Mouse (Mus musculus): ENCODE measurements around the gene Scly. TPM values are rescaled to one million over a fixed set of nuclear protein-coding genes. Genes with fewer than 3 reads are reported as not detected.
A peak's percentile ranks its signal among the peaks of the same experiment; 100 is the strongest.

Scly gene
- polyA plus RNA-seq, 1 experiment = 26.7 TPM

DNA sequence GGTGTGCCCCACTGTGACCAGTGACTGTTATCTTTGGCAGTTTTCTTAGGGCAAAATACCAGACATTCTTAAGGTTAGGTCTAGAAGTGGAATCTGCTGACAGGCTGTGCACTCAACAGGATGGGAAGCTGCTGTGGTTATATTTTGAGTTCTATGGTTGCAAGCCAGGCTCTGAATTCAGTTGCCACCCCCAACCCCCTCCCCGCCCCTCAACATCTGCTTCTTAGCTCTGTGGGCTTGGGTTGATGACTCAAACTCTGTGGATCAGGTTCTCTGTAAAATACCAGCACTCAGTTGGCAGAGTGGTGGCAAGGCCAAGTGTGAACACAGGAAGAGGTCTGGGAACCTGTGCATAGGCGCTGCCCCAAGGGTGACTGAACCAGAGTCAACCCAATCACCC lies 54.1 kb downstream of the Scly start:
- no peak for TF ChIP-seq CTCF (IDR thresholded peaks at IDR 0.05; ENCODE audit: control insufficient read depth, insufficient read depth, low read length)
- no peak for TF ChIP-seq POLR2A (IDR thresholded peaks at IDR 0.05; ENCODE audit: borderline replicate concordance, control insufficient read depth, low read depth, low read length)
- no peaks in the 10 kb centered on the region for H3K4me1 ChIP-seq (ENCODE audit: control insufficient read depth, insufficient read depth, low read length)
- WGBS = 71% methylated on average over 2 of the region's 2 CpGs
- no peak overlapping the region for H3K27ac ChIP-seq (ENCODE audit: control insufficient read depth, insufficient read depth, low read depth, low read length, poor library complexity)
- no peak overlapping the region for H3K4me3 ChIP-seq (replicated peaks; ENCODE audit: control insufficient read depth, low read depth, low read length)

DNA sequence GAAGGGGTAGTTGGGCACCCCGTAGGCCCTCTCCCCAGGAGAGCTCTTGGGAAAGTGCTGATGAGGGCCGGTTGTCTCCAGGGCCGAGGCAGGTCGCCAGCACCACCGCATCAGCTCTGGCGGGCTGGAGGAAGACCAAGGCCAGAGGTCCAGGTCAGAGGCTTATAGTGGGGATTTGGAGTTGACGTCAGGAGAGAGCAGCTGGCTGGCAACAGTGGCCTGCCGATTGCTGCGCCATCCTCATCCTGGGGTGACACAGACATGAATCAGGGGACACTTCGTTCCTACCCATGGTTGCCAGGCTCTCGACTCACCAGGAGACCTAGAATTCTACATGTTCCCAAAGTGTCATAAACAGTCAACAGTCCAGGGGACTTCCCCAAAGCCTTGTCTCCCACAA lies 58.0 kb downstream of the Scly start:
- 80% methylated on average over 11 of the region's 11 CpGs for WGBS
- no peaks in the 10 kb centered on the region for H3K4me1 ChIP-seq (ENCODE audit: control insufficient read depth, insufficient read depth, low read length)
- no peak overlapping the region for H3K4me3 ChIP-seq (replicated peaks; ENCODE audit: control insufficient read depth, low read depth, low read length)
- no peak overlapping the region; the same call in 1 of the 2 replicates for H3K27ac ChIP-seq (ENCODE audit: control insufficient read depth, insufficient read depth, low read depth, low read length, poor library complexity)
- no peak for TF ChIP-seq POLR2A (IDR thresholded peaks at IDR 0.05; ENCODE audit: borderline replicate concordance, control insufficient read depth, low read depth, low read length)
- no peak for TF ChIP-seq CTCF (IDR thresholded peaks at IDR 0.05; ENCODE audit: control insufficient read depth, insufficient read depth, low read length)

DNA sequence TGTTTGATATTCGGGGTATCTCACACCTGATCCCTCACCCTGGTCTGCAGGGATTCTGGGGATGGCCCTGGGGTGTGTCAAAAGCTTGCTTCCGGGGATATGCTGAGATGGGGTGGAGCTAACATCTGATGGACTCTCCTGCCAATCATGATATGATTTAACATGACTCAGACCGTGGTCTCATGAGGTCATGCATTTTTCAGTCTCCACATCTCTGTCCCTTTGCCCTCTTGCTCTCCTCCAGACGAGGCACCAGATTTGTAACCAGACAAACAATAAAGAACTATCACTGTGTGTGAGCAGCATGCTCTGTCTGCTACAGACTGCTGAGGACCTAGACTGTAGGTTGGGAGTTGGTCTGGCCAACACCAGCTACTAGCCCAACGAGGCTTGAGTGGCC lies 64.0 kb downstream of the Scly start:
- H3K4me3 ChIP-seq (replicated peaks; ENCODE audit: control insufficient read depth, low read depth, low read length) = no peak overlapping the region
- H3K4me1 ChIP-seq (ENCODE audit: control insufficient read depth, insufficient read depth, low read length) = no peaks in the 10 kb centered on the region
- TF ChIP-seq POLR2A (IDR thresholded peaks at IDR 0.05; ENCODE audit: borderline replicate concordance, control insufficient read depth, low read depth, low read length) = no peak
- TF ChIP-seq CTCF (IDR thresholded peaks at IDR 0.05; ENCODE audit: control insufficient read depth, insufficient read depth, low read length) = no peak
- 76% methylated on average over 5 of the region's 5 CpGs for WGBS
- no peak overlapping the region for H3K27ac ChIP-seq (ENCODE audit: control insufficient read depth, insufficient read depth, low read depth, low read length, poor library complexity)

DNA sequence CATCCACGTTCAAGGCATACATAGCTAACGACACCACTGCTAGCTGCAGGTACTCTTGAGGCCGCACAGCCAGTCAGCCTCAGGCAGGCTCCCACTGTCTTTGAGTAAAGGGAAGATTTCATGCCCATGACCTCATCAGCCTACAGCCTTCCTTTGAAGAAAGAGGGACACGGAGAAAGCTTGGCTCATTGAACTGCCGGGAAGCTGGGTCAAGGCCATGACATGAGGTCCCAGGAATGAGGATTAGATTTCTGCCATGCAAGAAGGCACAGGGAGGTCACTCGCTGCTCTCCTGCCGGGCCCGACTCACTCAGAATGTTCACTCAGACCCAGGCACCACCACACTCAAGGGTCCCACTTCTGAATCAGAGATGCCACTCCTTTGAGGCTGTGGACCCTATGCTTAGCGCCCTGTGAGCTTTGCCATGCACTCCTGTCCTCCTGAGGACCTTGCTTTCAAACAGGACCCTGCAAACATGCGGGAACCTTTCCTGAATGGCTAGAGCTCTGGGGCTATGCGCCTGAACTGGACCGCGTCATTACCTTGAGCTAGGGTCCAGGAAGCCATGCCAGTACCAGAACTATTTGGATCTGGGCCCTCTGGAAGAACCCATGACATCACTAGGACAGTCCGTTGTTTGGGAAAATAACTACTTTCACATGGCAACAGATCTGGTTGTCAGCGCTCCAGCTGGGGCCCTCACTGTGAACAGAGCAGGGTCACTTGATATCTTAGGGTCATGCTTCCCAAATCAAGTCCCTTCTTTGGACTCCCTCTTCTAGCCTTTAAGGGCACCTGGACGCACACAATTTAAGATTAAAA lies 66.9 kb downstream of the Scly start:
- Histone ChIP-seq H3K27ac (ENCODE audit: control insufficient read depth, insufficient read depth, low read depth, low read length, poor library complexity) (no peak overlapping the region), H3K4me1 (ENCODE audit: control insufficient read depth, insufficient read depth, low read length) (no peaks in the 10 kb centered on the region), H3K4me3 (replicated peaks; ENCODE audit: control insufficient read depth, low read depth, low read length) (no peak overlapping the region)
- TF ChIP-seq POLR2A (IDR thresholded peaks at IDR 0.05; ENCODE audit: borderline replicate concordance, control insufficient read depth, low read depth, low read length) (no peak), CTCF (IDR thresholded peaks at IDR 0.05; ENCODE audit: control insufficient read depth, insufficient read depth, low read length) (no peak)
- 91% methylated on average over 16 of the region's 16 CpGs for WGBS

DNA sequence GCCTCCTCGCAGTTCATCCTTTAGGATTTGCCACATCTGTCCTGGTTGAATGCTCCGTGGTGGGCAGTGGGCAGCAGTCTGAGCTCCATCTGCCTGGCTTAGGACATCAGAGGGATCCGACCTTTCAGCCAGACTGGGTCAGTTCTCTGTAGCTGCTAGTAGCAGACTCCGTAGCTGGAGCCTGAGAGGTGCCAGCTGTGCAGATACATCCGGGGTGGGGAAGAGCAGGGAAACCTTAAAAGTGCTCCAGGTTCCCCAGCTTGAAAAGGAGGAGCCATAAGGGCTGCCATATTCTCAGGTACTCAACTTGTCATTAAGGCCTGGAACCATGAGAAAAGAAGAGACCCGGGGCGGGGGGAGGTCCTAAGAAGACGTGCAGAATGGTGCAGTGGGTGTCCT lies 67.7 kb downstream of the Scly start:
- H3K27ac ChIP-seq (ENCODE audit: control insufficient read depth, insufficient read depth, low read depth, low read length, poor library complexity) = no peak overlapping the region
- no peaks in the 10 kb centered on the region for H3K4me1 ChIP-seq (ENCODE audit: control insufficient read depth, insufficient read depth, low read length)
- no peak overlapping the region for H3K4me3 ChIP-seq (replicated peaks; ENCODE audit: control insufficient read depth, low read depth, low read length)
- 45% methylated on average over 8 of the region's 8 CpGs for WGBS
- TF ChIP-seq CTCF (IDR thresholded peaks at IDR 0.05; ENCODE audit: control insufficient read depth, insufficient read depth, low read length) (no peak), POLR2A (IDR thresholded peaks at IDR 0.05; ENCODE audit: borderline replicate concordance, control insufficient read depth, low read depth, low read length) (no peak)

DNA sequence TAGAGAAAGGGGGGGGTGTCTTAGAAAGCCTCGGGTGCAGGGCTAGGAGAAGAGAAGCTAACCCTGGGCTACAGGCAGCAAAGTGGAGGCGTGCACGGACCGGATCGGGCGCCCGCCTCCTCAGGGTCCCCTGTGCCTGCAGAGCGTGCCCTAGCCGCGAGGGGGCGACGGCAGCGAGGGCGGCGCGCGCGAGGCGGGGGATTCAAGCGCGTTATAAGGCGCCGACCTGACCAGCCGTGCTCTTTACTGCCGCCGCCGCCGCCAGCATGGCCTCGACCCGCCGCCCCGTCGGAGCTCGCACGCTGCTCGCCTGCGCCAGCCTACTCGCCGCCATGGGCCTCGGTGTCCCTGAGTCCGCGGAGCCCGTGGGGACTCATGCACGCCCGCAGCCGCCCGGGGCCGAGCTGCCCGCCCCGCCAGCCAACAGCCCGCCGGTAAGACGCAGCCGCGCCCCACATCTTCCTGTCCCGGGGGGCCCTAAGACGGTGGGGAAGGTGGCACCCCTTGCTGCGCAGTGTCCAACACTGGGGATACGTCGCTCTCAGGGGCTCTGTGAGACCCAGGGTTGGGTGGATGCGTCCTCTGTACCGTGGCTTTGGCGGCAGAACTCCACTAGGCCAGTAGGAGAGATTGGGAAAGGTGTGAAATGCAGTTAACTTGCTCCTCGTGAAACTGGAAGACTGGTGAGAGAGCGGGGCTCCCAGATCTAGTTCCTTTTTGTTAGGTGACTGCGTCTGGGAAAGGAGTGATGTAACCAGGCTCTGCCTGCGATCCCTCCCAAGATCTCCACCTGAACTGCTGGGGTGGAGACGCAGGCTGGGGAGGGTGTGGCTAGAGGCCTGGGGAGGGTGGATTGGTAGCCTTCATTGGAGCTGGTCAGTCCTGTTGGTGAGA lies 68.3 kb downstream of the Scly start, which contains the start of gene Erfe:
Gene Erfe (plus strand): TSS at position 216 of the 894 bp plus-strand sequence.
- Histone ChIP-seq H3K27ac (ENCODE audit: control insufficient read depth, insufficient read depth, low read depth, low read length, poor library complexity) (no peak within 1 kb of the TSS), H3K4me3 (replicated peaks; ENCODE audit: control insufficient read depth, low read depth, low read length) (peak within 1 kb of the TSS; percentile 52), H3K4me1 (ENCODE audit: control insufficient read depth, insufficient read depth, low read length) (no peaks in the 10 kb centered on the region)
- TF ChIP-seq CTCF (IDR thresholded peaks at IDR 0.05; ENCODE audit: control insufficient read depth, insufficient read depth, low read length) = peak; percentile 79
- TF ChIP-seq POLR2A (IDR thresholded peaks at IDR 0.05; ENCODE audit: borderline replicate concordance, control insufficient read depth, low read depth, low read length) = peak; percentile 14; the same call in 1 of the 2 replicates
- WGBS = 2% methylated on average over 68 of the region's 68 CpGs

DNA sequence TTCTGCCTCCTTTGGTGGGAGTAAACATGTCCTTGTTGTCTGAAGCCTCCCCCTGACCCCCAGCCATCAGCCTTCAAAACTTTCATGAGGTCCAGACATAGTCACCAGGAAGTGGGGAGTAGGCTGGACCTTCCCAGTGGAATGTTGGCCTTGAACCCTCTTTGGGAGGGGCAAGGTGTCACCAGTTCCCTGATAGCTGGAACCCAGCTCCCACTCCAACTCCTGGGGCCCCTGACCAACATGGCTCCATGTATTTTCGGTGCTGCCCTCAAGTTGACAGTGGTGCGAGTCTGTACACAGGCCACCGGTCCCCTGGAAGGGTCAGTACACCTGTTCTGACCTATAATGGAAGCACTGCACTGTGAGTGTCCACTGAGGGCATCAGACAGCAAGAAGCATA lies 69.2 kb downstream of the Scly start:
- TF ChIP-seq CTCF (IDR thresholded peaks at IDR 0.05; ENCODE audit: control insufficient read depth, insufficient read depth, low read length) (no peak), POLR2A (IDR thresholded peaks at IDR 0.05; ENCODE audit: borderline replicate concordance, control insufficient read depth, low read depth, low read length) (no peak)
- Histone ChIP-seq H3K4me3 (replicated peaks; ENCODE audit: control insufficient read depth, low read depth, low read length) (no peak overlapping the region), H3K27ac (ENCODE audit: control insufficient read depth, insufficient read depth, low read depth, low read length, poor library complexity) (no peak overlapping the region), H3K4me1 (ENCODE audit: control insufficient read depth, insufficient read depth, low read length) (no peaks in the 10 kb centered on the region)
- 96% methylated on average over 3 of the region's 3 CpGs for WGBS

DNA sequence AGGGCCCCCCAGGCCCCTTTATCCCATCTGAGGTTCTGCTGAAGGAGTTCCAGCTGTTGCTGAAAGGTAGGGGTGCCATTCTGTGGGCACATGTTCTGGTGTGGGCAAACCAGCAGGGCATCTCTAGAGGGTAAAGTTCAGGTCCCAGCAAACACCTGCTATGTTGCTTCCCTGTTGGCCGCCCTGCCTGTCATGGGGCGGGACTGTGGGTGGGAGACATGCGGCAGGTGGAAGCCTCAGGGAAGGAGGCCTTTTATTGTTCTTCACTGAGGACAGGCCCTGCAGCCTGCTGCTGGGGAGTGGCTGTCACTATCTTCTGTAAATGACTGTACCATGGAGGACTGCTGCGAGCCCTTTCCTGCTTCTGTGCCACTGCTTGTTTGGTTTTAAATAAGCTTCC lies 71.3 kb downstream of the Scly start:
- no peak for TF ChIP-seq POLR2A (IDR thresholded peaks at IDR 0.05; ENCODE audit: borderline replicate concordance, control insufficient read depth, low read depth, low read length)
- TF ChIP-seq CTCF (IDR thresholded peaks at IDR 0.05; ENCODE audit: control insufficient read depth, insufficient read depth, low read length) = no peak
- WGBS = 74% methylated on average over 4 of the region's 4 CpGs
- Histone ChIP-seq H3K4me1 (ENCODE audit: control insufficient read depth, insufficient read depth, low read length) (no peaks in the 10 kb centered on the region), H3K4me3 (replicated peaks; ENCODE audit: control insufficient read depth, low read depth, low read length) (no peak overlapping the region), H3K27ac (ENCODE audit: control insufficient read depth, insufficient read depth, low read depth, low read length, poor library complexity) (no peak overlapping the region)

Data from bone marrow, adult 2 months (tissue).